12 mouse cellular contexts compared by ENCODE assay signal in the genomic region with DNA sequence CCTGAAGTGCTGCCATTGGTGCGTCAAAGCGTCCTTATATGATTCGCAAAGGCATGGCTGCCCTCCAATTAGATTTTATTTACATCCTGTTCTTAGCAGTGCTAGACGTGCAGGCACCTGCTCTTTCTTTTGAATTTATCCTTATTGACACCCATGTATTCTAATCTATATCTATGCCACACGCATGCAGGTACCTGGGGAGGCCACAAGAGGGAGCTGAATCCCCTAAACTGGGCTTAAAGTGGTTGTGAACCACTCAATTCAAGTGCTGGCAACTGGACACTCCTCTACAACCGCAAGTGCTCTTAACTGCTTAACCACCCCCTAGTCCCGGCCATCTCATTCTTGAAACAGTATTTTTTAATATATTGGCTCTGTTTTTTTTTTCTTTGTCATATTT. TPM values are rescaled to one million over a fixed set of nuclear protein-coding genes. Genes with fewer than 3 reads are reported as not detected.
DNase-seq lines count a peak whose midpoint lies in the region; ATAC-seq and TF ChIP-seq lines count a peak whose summit lies in the region.
"Had no signal": no experiment of that assay in that cellular context is flagged by ENCODE, and none has a peak within 500 bp of the region (broad histone marks: within the 10 kb centered on the region; RNA-seq: fewer than 3 reads in every experiment).

No protein-coding gene starts in this region.

- no peaks in the 10 kb centered on the region for H3K27me3 ChIP-seq in liver, embryonic 14.5 days (ENCODE audit: control insufficient read depth, insufficient read depth, low read length)
- no peaks in the 10 kb centered on the region for H3K27me3 ChIP-seq in liver, embryonic 11.5 days (replicated peaks; ENCODE audit: control insufficient read depth, insufficient read depth, low read length)
- no peaks in the 10 kb centered on the region for H3K27me3 ChIP-seq in small intestine, adult 2 months (ENCODE audit: control insufficient read depth, insufficient read depth, low read length)
- H3K27me3 ChIP-seq: embryonic facial prominence, embryonic 13.5 days; hindbrain, embryonic 15.5 days had no signal

- H3K4me2 ChIP-seq in liver, embryonic 14.5 days (ENCODE audit: low read depth): no peak overlapping the region
- no peak overlapping the region for H3K4me2 ChIP-seq in liver, embryonic 11.5 days
- H3K4me2 ChIP-seq: embryonic facial prominence, embryonic 13.5 days; hindbrain, embryonic 15.5 days had no signal

- no peaks in the 10 kb centered on the region for H3K36me3 ChIP-seq in liver, embryonic 14.5 days (replicated peaks; ENCODE audit: control insufficient read depth, insufficient read depth, low read depth)
- no peaks in the 10 kb centered on the region; the same call in 1 of the 2 replicates for H3K36me3 ChIP-seq in liver, embryonic 11.5 days (ENCODE audit: control insufficient read depth, insufficient read depth, low read length)
- peaks cover 59% of the 10 kb centered on the region for H3K36me3 ChIP-seq in small intestine, adult 2 months (ENCODE audit: control insufficient read depth, insufficient read depth, low read length)
- H3K36me3 ChIP-seq: hindbrain, embryonic 15.5 days had no signal

- DNase-seq in liver, embryonic 14.5 days (ENCODE audit: low read depth in 3 of 3, low spot score in 3 of 3): no peak
- no peak for DNase-seq in liver, embryonic 11.5 days (ENCODE audit: low spot score)
- DNase-seq in ES-CJ7 (ENCODE audit: low read depth, low spot score): peak; percentile 60
- DNase-seq in frontal cortex, postnatal 25 days (ENCODE audit: low spot score in 2 of 2): no peak
- DNase-seq in cerebellum, postnatal 14 days: no peak
- DNase-seq: adrenal gland, postnatal 10 days had no signal

- ATAC-seq in liver, embryonic 14.5 days (ENCODE audit: insufficient read depth): no peak
- no peak for ATAC-seq in liver, embryonic 11.5 days (replicated peaks; ENCODE audit: low FRiP score)
- ATAC-seq in common myeloid progenitor, adult 5-6 weeks (replicated peaks; ENCODE audit: low read depth, poor library complexity, severe bottlenecking): 0 out of 2 replicates have a peak, but pooled peaks have one; percentile 32

- no peaks in the 10 kb centered on the region for H3K4me1 ChIP-seq in liver, embryonic 14.5 days (replicated peaks; ENCODE audit: control insufficient read depth in 2 of 2, insufficient read depth in 2 of 2, low read length in 1 of 2)
- no peaks in the 10 kb centered on the region for H3K4me1 ChIP-seq in liver, embryonic 11.5 days (replicated peaks; ENCODE audit: control insufficient read depth, insufficient read depth, low read length)
- H3K4me1 ChIP-seq in small intestine, adult 2 months (ENCODE audit: control insufficient read depth, insufficient read depth, insufficient read length, low read length): peaks cover 4% of the 10 kb centered on the region; the same call in 1 of the 2 replicates
- H3K4me1 ChIP-seq: hindbrain, embryonic 15.5 days had no signal

- TF ChIP-seq EP300 in liver, embryonic 14.5 days (IDR thresholded peaks at IDR 0.05; ENCODE audit: low read depth): no peak

- TF ChIP-seq CTCF in liver, embryonic 14.5 days (IDR thresholded peaks at IDR 0.05; ENCODE audit: low read depth): peak; percentile 54
- TF ChIP-seq CTCF in small intestine, adult 2 months (IDR thresholded peaks at IDR 0.05; ENCODE audit: extremely low read depth, insufficient read length, insufficient replicate concordance, low read depth, low read length): peak; percentile 57; the same call in 1 of the 2 replicates

- no peak overlapping the region for H3K27ac ChIP-seq in liver, embryonic 14.5 days
- no peak overlapping the region for H3K27ac ChIP-seq in liver, embryonic 11.5 days (ENCODE audit: low read depth, low read length)
- no peak overlapping the region for H3K27ac ChIP-seq in small intestine, adult 2 months (ENCODE audit: insufficient read depth, low read depth, low read length)
- H3K27ac ChIP-seq: embryonic facial prominence, embryonic 13.5 days; hindbrain, embryonic 15.5 days had no signal

- TF ChIP-seq POLR2A in small intestine, adult 2 months (IDR thresholded peaks at IDR 0.05; ENCODE audit: low read depth, low read length): no peak

- H3K4me3 ChIP-seq in liver, embryonic 14.5 days (ENCODE audit: insufficient read depth in 1 of 2, low read depth in 2 of 2, low read length in 2 of 2): no peak overlapping the region
- H3K4me3 ChIP-seq in liver, embryonic 11.5 days (ENCODE audit: low read depth, low read length): no peak overlapping the region
- no peak overlapping the region for H3K4me3 ChIP-seq in small intestine, adult 2 months (ENCODE audit: low read depth, low read length)
- H3K4me3 ChIP-seq: embryonic facial prominence, embryonic 13.5 days; hindbrain, embryonic 15.5 days had no signal

- WGBS in liver, embryonic 14.5 days (ENCODE audit: insufficient replicate concordance): 62% methylated on average over 7 of the region's 7 CpGs
- 77% methylated on average over 7 of the region's 7 CpGs for WGBS in liver, embryonic 11.5 days
- 91% methylated on average over 7 of the region's 7 CpGs for WGBS in small intestine, adult 2 months

- H3K9ac ChIP-seq in liver, embryonic 14.5 days (replicated peaks): no peak overlapping the region
- H3K9ac ChIP-seq in liver, embryonic 11.5 days (ENCODE audit: low read depth, low read length): no peak overlapping the region
- H3K9ac ChIP-seq: embryonic facial prominence, embryonic 13.5 days; hindbrain, embryonic 15.5 days had no signal

- no peaks in the 10 kb centered on the region for H3K9me3 ChIP-seq in liver, embryonic 14.5 days (ENCODE audit: control insufficient read depth, low read length)
- H3K9me3 ChIP-seq in liver, embryonic 11.5 days (ENCODE audit: control insufficient read depth, low read length): no peaks in the 10 kb centered on the region
- H3K9me3 ChIP-seq: embryonic facial prominence, embryonic 13.5 days; hindbrain, embryonic 15.5 days had no signal

RNA-seq across cellular contexts. Expression of gene Gm37419, which starts 21.0 kb away (rescaled TPM):
- not detected in 2 replicates for polyA plus RNA-seq in liver, embryonic 14.5 days (2012; rRNA removed)
- not detected in 2 replicates for polyA plus RNA-seq in liver, embryonic 14.5 days (2014; fragmentation: Nextera tagmentation; extraction: Ambion mirVana)
- not detected in 2 replicates for polyA plus RNA-seq in liver, embryonic 11.5 days (2014; fragmentation: Nextera tagmentation; extraction: Ambion mirVana)
- total RNA-seq in common myeloid progenitor, adult 5-6 weeks (2017): not detected in 2 replicates
- not detected in 2 replicates for polyA plus RNA-seq in small intestine, adult 2 months (2012; rRNA removed)
- total RNA-seq: adrenal gland, postnatal 10 days; gastrocnemius, postnatal 4 days; left cerebral cortex, adult 8-10 months had no signal
- polyA plus RNA-seq: embryonic facial prominence, embryonic 13.5 days; hindbrain, embryonic 15.5 days had no signal

RNA-seq across cellular contexts. Expression of gene Bcl6, which starts 21.4 kb away (rescaled TPM):
- 0.56 and 0.63 TPM in 2 replicates for polyA plus RNA-seq in liver, embryonic 14.5 days (2012; rRNA removed)
- polyA plus RNA-seq in liver, embryonic 14.5 days (2014; fragmentation: Nextera tagmentation; extraction: Ambion mirVana): 0.15 and 0.19 TPM in 2 replicates
- 0.38 and 0.42 TPM in 2 replicates for polyA plus RNA-seq in liver, embryonic 11.5 days (2014; fragmentation: Nextera tagmentation; extraction: Ambion mirVana)
- 1.5 and 1.9 TPM in 2 replicates for total RNA-seq in common myeloid progenitor, adult 5-6 weeks (2017)
- polyA plus RNA-seq in small intestine, adult 2 months (2012; rRNA removed): 4.1 and 12.2 TPM in 2 replicates

RNA-seq across cellular contexts. Expression of gene Rtp2, which starts 35.1 kb away (rescaled TPM):
- polyA plus RNA-seq in liver, embryonic 14.5 days (2012; rRNA removed): not detected in 2 replicates
- not detected in 2 replicates for polyA plus RNA-seq in liver, embryonic 14.5 days (2014; fragmentation: Nextera tagmentation; extraction: Ambion mirVana)
- polyA plus RNA-seq in liver, embryonic 11.5 days (2014; fragmentation: Nextera tagmentation; extraction: Ambion mirVana): not detected in 2 replicates
- total RNA-seq in common myeloid progenitor, adult 5-6 weeks (2017): not detected in 2 replicates
- not detected in 2 replicates for polyA plus RNA-seq in small intestine, adult 2 months (2012; rRNA removed)
- total RNA-seq: adrenal gland, postnatal 10 days; gastrocnemius, postnatal 4 days had no signal
- polyA plus RNA-seq: hindbrain, embryonic 15.5 days had no signal
